Mouse (Mus musculus) embryonic facial prominence, embryonic 12.5 days (tissue): ENCODE measurements around the gene Kirrel3. TPM values are rescaled to one million over a fixed set of nuclear protein-coding genes. Genes with fewer than 3 reads are reported as not detected.

Source experiments
- ATAC-seq: fragments of 200-750 bp; cut with Nextera tagmentation; 2 replicates; pipeline ENCODE4 v1.8.0; 2017; ENCODE audit not compliant: insufficient number of reproducible peaks, insufficient read depth, low FRiP score, low TSS enrichment
- H3K27ac ChIP-seq: fragments of 300-500 bp; sonication (generic); 2 replicates; pipeline ENCODE4 v1.5.1; 2016; ENCODE audit warnings: mild to moderate bottlenecking
- H3K27me3 ChIP-seq: fragments of 300-500 bp; sonication (generic); 2 replicates; pipeline ENCODE4 v1.6.1; 2016; ENCODE audit warnings: mild to moderate bottlenecking, moderate library complexity
- H3K36me3 ChIP-seq: fragments of 300-500 bp; sonication (generic); 2 replicates; pipeline ENCODE4 v1.6.1; 2016; ENCODE audit warnings: mild to moderate bottlenecking
- H3K4me1 ChIP-seq: fragments of 300-500 bp; sonication (generic); 2 replicates; pipeline ENCODE4 v1.6.1; 2016
- H3K4me2 ChIP-seq: fragments of 300-500 bp; sonication (generic); replicated peaks from 2 replicates; pipeline ENCODE4 v1.6.1; 2016; ENCODE audit warnings: mild to moderate bottlenecking, moderate library complexity
- H3K4me3 ChIP-seq: fragments of 300-500 bp; sonication (generic); 2 replicates; pipeline ENCODE4 v1.5.1; 2016; ENCODE audit warnings: mild to moderate bottlenecking
- H3K9ac ChIP-seq: fragments of 300-500 bp; sonication (generic); 2 replicates; pipeline ENCODE4 v1.6.1; 2016; ENCODE audit warnings: mild to moderate bottlenecking, moderate library complexity
- H3K9me3 ChIP-seq: fragments of 300-500 bp; sonication (generic); 2 replicates; pipeline ENCODE4 v1.6.1; 2016; ENCODE audit warnings: mild to moderate bottlenecking, moderate library complexity
- WGBS: fragments of 180-500 bp; shearing (Covaris S2); methylation state at CpG from one replicate; pipeline ENCODE4 v1.1.7; 2016; 5-methylcytosine and 5-hydroxymethylcytosine counted together
- polyA plus RNA-seq: library from polyadenylated mRNA; unstranded; fragments of >200 nt; fragmentation: Nextera tagmentation; extraction: Ambion mirVana; gene quantifications from 2 replicates; pipeline ENCODE4 v1.2.1, GENCODE M21; 2016

Gene Kirrel3
- polyA plus RNA-seq, 1 experiment from 2014 or later, result 7.9 TPM

GRCm38 (mm10) chr9:35007697-35008341 is 522.1 kb downstream of the Kirrel3 start:
- Histone ChIP-seq H3K4me1 (peaks cover 8% of the 10 kb centered on the region; the same call in 1 of the 2 replicates), H3K9ac (no peak overlapping the region), H3K4me3 (no peak overlapping the region), H3K27me3 (no peaks in the 10 kb centered on the region), H3K4me2 (no peak overlapping the region), H3K27ac (no peak overlapping the region), H3K36me3 (no peaks in the 10 kb centered on the region), H3K9me3 (no peaks in the 10 kb centered on the region)
- 73% methylated on average over 14 of the region's 14 CpGs for WGBS
- ATAC-seq, result no peak

DNA sequence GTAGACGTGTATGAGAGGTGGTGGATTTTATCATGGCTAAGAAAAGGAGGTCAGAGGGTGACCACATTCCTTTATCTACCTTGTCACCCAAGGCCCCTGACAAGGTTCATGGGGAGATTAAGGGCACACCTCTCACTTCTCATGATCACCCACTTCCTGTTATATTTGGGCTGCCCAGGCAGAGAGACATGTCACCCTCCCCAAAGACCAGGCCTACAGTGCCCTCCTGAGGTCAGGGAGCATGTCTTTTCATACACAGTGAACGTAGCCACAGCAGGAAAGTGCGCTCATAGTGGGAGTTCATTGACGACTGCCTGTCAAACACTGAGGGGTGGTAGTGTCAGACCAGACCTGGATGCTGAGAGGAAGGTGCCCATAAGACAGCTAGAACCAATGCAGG is 531.1 kb downstream of the Kirrel3 start:
- Histone ChIP-seq H3K4me2 (no peak overlapping the region), H3K4me1 (peaks cover 9% of the 10 kb centered on the region), H3K4me3 (no peak overlapping the region), H3K9ac (no peak overlapping the region), H3K27me3 (0 out of 2 replicates have a peak, but pooled peaks cover 4% of the 10 kb centered on the region), H3K27ac (no peak overlapping the region), H3K9me3 (no peaks in the 10 kb centered on the region), H3K36me3 (no peaks in the 10 kb centered on the region)
- 50% methylated on average over 4 of the region's 4 CpGs for WGBS
- ATAC-seq, result no peak

DNA sequence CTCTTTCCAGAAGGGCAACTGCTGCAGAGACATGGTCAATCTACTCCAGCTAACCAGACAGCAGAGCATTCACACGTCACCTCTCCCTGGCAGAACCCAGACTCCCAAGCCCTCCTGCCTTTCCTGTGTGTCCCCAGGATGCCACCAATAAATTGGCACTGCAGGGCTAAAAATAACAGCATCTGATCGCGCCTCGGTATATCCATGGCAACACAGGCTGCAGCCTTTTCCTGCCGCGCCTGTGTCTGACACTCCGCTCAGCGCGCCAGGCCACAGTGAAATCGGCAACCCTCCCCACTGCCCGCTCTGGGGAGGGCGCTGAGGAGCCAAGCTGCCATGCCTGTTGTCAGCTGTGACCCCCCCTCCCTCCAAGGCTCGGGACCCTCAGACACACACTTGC is 531.9 kb downstream of the Kirrel3 start:
- H3K9ac ChIP-seq, result no peak overlapping the region; the same call in 1 of the 2 replicates
- WGBS, result 37% methylated on average over 13 of the region's 13 CpGs
- H3K27ac ChIP-seq, result no peak overlapping the region
- ATAC-seq, result no peak
- 0 out of 2 replicates have a peak, but pooled peaks cover 4% of the 10 kb centered on the region for H3K27me3 ChIP-seq
- no peaks in the 10 kb centered on the region for H3K36me3 ChIP-seq
- no peak overlapping the region for H3K4me3 ChIP-seq
- H3K9me3 ChIP-seq, result no peaks in the 10 kb centered on the region
- H3K4me1 ChIP-seq, result peaks cover 9% of the 10 kb centered on the region
- H3K4me2 ChIP-seq, result peak overlapping the region; percentile 29

DNA sequence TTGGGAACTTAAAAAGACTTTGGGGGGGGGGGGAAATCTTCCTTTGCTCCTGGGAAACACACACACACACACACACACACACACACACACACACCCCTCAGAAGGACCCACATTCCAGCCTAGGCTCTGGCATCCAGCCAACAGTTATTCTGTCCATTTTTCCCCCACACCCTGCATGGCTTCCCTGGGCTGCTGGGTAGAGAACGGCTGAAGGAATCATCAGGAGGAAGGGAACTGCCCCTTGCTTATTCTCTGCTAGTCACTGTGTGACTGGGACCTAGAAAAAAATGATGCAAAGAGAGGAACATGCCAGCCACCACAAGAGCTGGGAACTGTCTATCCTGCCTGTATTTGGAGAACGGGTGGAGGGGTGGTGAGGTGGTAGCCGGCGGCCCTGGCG is 532.4 kb downstream of the Kirrel3 start:
- 55% methylated on average over 5 of the region's 5 CpGs for WGBS
- Histone ChIP-seq H3K36me3 (no peaks in the 10 kb centered on the region), H3K9me3 (no peaks in the 10 kb centered on the region), H3K27ac (no peak overlapping the region), H3K4me3 (no peak overlapping the region), H3K27me3 (0 out of 2 replicates have a peak, but pooled peaks cover 4% of the 10 kb centered on the region), H3K9ac (no peak overlapping the region), H3K4me2 (peak overlapping the region; percentile 29; the same call in 1 of the 2 replicates), H3K4me1 (peaks cover 9% of the 10 kb centered on the region)
- ATAC-seq, result no peak

DNA sequence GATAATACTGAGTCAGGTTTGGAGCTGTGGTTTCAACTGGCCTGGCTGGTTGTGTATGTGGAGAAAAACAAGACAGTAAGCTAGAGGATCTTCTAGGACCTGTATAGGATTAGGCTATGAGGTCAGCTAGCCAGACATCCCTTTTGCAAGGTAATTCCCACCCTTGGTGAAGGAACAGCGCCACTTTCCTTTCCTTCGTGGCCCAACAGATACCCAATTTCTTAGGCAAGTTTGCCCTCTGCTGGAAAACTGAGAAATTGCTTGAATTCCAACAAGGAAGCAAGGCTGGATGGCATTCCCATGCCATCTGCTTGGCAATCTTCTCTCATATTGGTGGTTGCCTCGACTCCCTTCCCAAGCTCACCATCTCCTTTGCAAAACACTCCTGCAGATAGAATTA is 533.7 kb downstream of the Kirrel3 start:
- Histone ChIP-seq H3K27ac (no peak overlapping the region), H3K4me1 (peaks cover 10% of the 10 kb centered on the region), H3K4me3 (no peak overlapping the region), H3K36me3 (no peaks in the 10 kb centered on the region), H3K4me2 (no peak overlapping the region), H3K9ac (no peak overlapping the region), H3K27me3 (0 out of 2 replicates have a peak, but pooled peaks cover 4% of the 10 kb centered on the region), H3K9me3 (no peaks in the 10 kb centered on the region)
- no peak for ATAC-seq
- WGBS, result 14% methylated on average over 3 of the region's 3 CpGs

GRCm38 (mm10) chr9:35020015-35020653 is 534.4 kb downstream of the Kirrel3 start:
- no peak overlapping the region for H3K4me2 ChIP-seq
- ATAC-seq, result no peak
- no peaks in the 10 kb centered on the region for H3K36me3 ChIP-seq
- H3K27ac ChIP-seq, result no peak overlapping the region
- H3K27me3 ChIP-seq, result 0 out of 2 replicates have a peak, but pooled peaks cover 8% of the 10 kb centered on the region
- H3K9me3 ChIP-seq, result no peaks in the 10 kb centered on the region
- no peak overlapping the region for H3K9ac ChIP-seq
- peaks cover 18% of the 10 kb centered on the region for H3K4me1 ChIP-seq
- 64% methylated on average over 11 of the region's 11 CpGs for WGBS
- no peak overlapping the region for H3K4me3 ChIP-seq

DNA sequence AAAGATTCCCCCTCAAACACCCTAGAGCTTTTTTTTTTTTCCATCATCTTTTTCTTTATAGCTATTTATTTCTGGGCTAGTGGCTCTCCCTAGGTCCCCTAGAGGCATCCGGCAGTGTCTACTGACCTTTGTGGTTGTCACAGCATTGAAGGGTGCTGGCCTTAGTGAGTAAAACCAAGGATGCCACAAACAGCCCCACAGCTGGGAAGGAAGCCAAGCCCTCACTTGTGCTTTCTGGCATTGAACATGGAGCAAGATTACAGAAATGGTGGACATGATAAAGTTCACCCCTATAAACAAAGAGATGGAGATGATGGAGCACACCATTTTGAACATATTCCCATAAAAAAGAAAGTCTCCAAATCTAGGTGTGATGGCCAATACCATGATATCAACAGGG is 536.0 kb downstream of the Kirrel3 start:
- Histone ChIP-seq H3K36me3 (no peaks in the 10 kb centered on the region), H3K9me3 (no peaks in the 10 kb centered on the region), H3K27me3 (0 out of 2 replicates have a peak, but pooled peaks cover 11% of the 10 kb centered on the region), H3K9ac (no peak overlapping the region), H3K27ac (no peak overlapping the region), H3K4me1 (peaks cover 34% of the 10 kb centered on the region), H3K4me3 (no peak overlapping the region), H3K4me2 (no peak overlapping the region)
- WGBS, result 80% methylated on average over 1 of the region's 1 CpGs
- ATAC-seq, result no peak

DNA sequence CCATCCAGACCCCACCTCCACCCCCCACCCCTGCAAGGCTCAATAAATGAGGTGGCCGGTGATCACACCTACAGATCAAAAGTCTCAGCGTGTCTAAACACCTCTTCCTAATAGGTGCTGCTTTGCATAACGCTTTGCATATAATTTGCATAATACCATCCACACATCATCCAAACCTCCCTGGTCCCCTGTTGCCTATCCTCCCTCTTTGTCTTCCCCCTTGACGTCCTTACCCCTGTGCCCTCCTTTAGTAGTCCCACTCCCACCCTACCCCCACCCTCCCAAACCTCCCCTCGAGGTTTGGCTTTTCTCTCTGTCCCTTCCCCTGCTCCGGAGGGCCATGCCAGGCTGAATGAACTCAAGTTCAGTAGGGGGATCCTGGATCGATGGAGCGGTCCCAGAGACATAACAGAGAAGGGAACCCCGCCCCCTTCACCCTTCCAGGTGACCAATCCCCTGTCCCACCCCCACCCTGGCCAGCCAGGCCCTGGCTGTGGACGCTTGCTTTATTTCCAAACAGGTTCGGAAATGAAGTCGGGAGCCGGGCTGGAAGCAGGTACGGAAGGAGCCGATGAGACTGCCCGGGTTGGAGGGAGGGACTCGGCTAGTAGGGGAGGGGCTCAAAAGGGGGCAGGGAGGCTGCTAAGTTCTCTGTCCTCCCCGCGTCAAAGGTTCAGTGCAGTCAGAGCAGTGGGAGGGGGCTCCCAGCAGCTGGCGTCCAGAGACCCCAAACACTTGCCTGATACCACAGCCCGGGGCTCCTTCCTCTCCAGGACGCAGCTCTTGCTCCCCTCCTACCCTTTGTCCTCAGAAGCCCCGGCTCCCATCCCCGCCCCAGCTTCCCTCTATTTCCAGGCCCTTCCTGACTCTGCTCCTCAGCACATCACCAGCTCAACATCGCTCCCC is 539.1 kb downstream of the Kirrel3 start:
- WGBS, result 2% methylated on average over 25 of the region's 25 CpGs
- peak overlapping the region; percentile 38; the same call in 1 of the 2 replicates for H3K9ac ChIP-seq
- peak; percentile 55 for ATAC-seq
- no peaks in the 10 kb centered on the region for H3K9me3 ChIP-seq
- 0 out of 2 replicates have a peak, but pooled peaks cover 10% of the 10 kb centered on the region for H3K27me3 ChIP-seq
- H3K36me3 ChIP-seq, result no peaks in the 10 kb centered on the region
- H3K4me1 ChIP-seq, result peaks cover 26% of the 10 kb centered on the region
- peak overlapping the region; percentile 56 for H3K4me2 ChIP-seq
- H3K4me3 ChIP-seq, result peak overlapping the region; percentile 31
- no peak overlapping the region for H3K27ac ChIP-seq

DNA sequence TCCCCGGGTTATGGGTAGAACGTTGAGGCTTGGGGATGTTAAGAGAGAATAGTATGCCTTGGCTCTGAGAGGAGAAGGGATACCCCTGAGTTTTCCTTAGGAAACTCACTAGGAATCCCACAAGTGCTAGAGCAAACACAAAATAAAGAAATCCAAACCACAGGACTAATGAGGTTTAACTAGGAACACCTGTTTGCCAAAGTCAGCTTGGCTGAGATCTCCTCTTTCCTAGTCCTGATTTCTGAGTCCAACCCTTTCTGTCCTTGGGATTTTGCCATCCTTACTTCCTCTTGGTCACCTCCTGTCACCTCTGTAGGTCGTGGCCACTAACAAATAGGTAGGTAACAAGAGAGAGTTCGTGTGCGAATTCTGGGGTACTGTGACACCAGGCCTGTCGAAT is 540.6 kb downstream of the Kirrel3 start:
- Histone ChIP-seq H3K4me3 (no peak overlapping the region), H3K9me3 (no peaks in the 10 kb centered on the region), H3K27me3 (0 out of 2 replicates have a peak, but pooled peaks cover 7% of the 10 kb centered on the region), H3K4me2 (no peak overlapping the region), H3K9ac (no peak overlapping the region), H3K36me3 (no peaks in the 10 kb centered on the region), H3K27ac (no peak overlapping the region), H3K4me1 (peaks cover 26% of the 10 kb centered on the region)
- ATAC-seq, result no peak
- 44% methylated on average over 6 of the region's 6 CpGs for WGBS

DNA sequence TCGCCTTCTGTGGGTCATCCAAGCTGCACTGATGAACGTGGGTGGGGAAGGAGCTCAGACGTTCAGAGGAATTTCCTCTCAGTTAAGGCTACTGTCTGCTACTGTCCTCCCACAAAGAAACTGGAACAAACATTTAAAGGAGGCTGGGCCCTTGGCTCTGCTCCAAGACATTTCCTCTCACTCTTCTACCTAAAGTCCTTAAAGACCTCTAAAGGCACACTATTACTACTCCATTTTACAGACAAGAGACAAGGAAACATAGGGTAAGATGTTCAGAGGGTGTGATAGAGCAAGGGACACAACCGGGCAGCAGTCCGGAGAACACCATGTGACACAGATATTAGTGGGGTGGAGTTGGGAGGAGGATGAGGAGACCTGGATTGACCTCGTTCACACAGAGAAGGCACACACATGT is 541.2 kb downstream of the Kirrel3 start:
- WGBS, result 51% methylated on average over 6 of the region's 6 CpGs
- no peak overlapping the region for H3K4me2 ChIP-seq
- ATAC-seq, result no peak
- no peak overlapping the region for H3K9ac ChIP-seq
- no peaks in the 10 kb centered on the region for H3K36me3 ChIP-seq
- H3K27me3 ChIP-seq, result 0 out of 2 replicates have a peak, but pooled peaks cover 7% of the 10 kb centered on the region
- no peak overlapping the region for H3K4me3 ChIP-seq
- no peaks in the 10 kb centered on the region for H3K9me3 ChIP-seq
- peaks cover 29% of the 10 kb centered on the region for H3K4me1 ChIP-seq
- no peak overlapping the region for H3K27ac ChIP-seq

GRCm38 (mm10) chr9:35027382-35027997 is 541.8 kb downstream of the Kirrel3 start:
- no peak overlapping the region for H3K4me2 ChIP-seq
- 0 out of 2 replicates have a peak, but pooled peaks cover 7% of the 10 kb centered on the region for H3K27me3 ChIP-seq
- no peak overlapping the region for H3K27ac ChIP-seq
- H3K9me3 ChIP-seq, result no peaks in the 10 kb centered on the region
- 87% methylated on average over 6 of the region's 6 CpGs for WGBS
- ATAC-seq, result no peak
- peaks cover 29% of the 10 kb centered on the region for H3K4me1 ChIP-seq
- H3K9ac ChIP-seq, result no peak overlapping the region
- no peaks in the 10 kb centered on the region for H3K36me3 ChIP-seq
- H3K4me3 ChIP-seq, result no peak overlapping the region
